Mouse (Mus musculus) A20 (cell line): Measurements from ENCODE around the gene Cdca8.
A peak's percentile ranks its signal among the peaks of the same experiment; 100 is the strongest.
"Not testable (repeated sequence)": the region's sequence is repeated elsewhere in the genome, so short reads cannot be mapped to it uniquely, and the experiment has no call there.

Experiments used
- DNase-seq: peaks from one replicate; pipeline ENCODE4 v3.0.0-alpha.2; 2011; ENCODE audit warnings: low read depth, low spot score

The Cdca8 gene

GRCm38 (mm10) chr4:124939211-124939610, at the start of gene Cdca8:
Cdca8 (minus strand) TSS chr4:124939311.
- not testable (repeated sequence) for DNase-seq

GRCm38 (mm10) chr4:124988382-124988781, 49.3 kb upstream of the Cdca8 start:
- DNase-seq: no peak

GRCm38 (mm10) chr4:124987711-124988097, 48.6 kb upstream of the Cdca8 start:
- DNase-seq: no peak

GRCm38 (mm10) chr4:124986739-124987710, 47.9 kb upstream of the Cdca8 start:
- no peak for DNase-seq

- DNase-seq: no peak
Observed at GRCm38 (mm10) chr4:124985671-124986602, 46.8 kb upstream of the Cdca8 start, which contains the start of gene Rspo1. Rspo1 (plus strand) TSS chr4:124986430.

GRCm38 (mm10) chr4:124984871-124985670, 46.0 kb upstream of the Cdca8 start:
- DNase-seq: no peak

GRCm38 (mm10) chr4:124983893-124984526, 44.9 kb upstream of the Cdca8 start:
- peak; percentile 62 for DNase-seq

- DNase-seq: no peak
Observed at GRCm38 (mm10) chr4:124978201-124978600, 39.1 kb upstream of the Cdca8 start.

- DNase-seq: peak; percentile 13
Observed at GRCm38 (mm10) chr4:124973296-124973695, 34.2 kb upstream of the Cdca8 start.

GRCm38 (mm10) chr4:124972316-124972715, 33.2 kb upstream of the Cdca8 start:
- DNase-seq: no peak

- DNase-seq: no peak
Observed at GRCm38 (mm10) chr4:124971094-124971493, 32.0 kb upstream of the Cdca8 start.

- DNase-seq: no peak
Observed at GRCm38 (mm10) chr4:124970677-124971076, 31.6 kb upstream of the Cdca8 start.

- no peak for DNase-seq
Observed at GRCm38 (mm10) chr4:124970194-124970593, 31.1 kb upstream of the Cdca8 start.

- DNase-seq: no peak
Observed at GRCm38 (mm10) chr4:124969219-124969848, 30.2 kb upstream of the Cdca8 start.

- no peak for DNase-seq
Observed at GRCm38 (mm10) chr4:124968711-124969110, 29.6 kb upstream of the Cdca8 start.

GRCm38 (mm10) chr4:124964912-124965599, 25.9 kb upstream of the Cdca8 start:
- no peak for DNase-seq

- DNase-seq: no peak
Observed at GRCm38 (mm10) chr4:124962576-124962975, 23.5 kb upstream of the Cdca8 start.

GRCm38 (mm10) chr4:124960940-124961339, 21.8 kb upstream of the Cdca8 start:
- no peak for DNase-seq

GRCm38 (mm10) chr4:124959062-124959461, 20.0 kb upstream of the Cdca8 start:
- no peak for DNase-seq

- DNase-seq: no peak
Observed at GRCm38 (mm10) chr4:124957284-124957683, 18.2 kb upstream of the Cdca8 start.
